Mouse (Mus musculus) central nervous system, embryonic 14 days (tissue): Measurements from ENCODE around the gene Olfr598. TPM values are rescaled to one million over a fixed set of nuclear protein-coding genes. Genes with fewer than 3 reads are reported as not detected.

Source experiments
- polyA plus RNA-seq: library from polyadenylated mRNA; depleted of rRNA; stranded (reverse); fragments of >200 nt; gene quantifications from 2 replicates; pipeline ENCODE4 v1.2.3, GENCODE M21; 2012; rRNA removed

Gene Olfr598
- not detected in 2 replicates for polyA plus RNA-seq

DNA sequence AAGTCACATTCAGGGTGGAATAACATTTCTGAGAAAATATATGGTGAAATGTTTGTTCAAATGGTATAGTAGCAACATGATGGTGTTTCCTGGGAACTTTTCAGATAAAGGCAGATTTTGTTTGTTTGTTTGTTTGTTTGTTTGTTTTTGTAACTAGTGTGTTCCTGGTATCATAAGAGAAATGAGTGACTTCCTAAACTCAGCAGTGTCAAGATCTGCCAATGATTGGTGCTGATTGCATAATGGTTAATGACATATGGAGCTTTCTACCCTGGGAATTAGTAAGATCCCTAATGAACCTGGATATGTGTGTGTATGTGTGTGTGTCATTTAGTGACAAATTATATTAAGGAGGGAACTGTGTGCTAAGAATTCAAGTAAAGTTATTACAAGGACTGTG, at the start of gene Olfr598:
Gene Olfr598 (plus strand): TSS at position 301 of the 400 bp plus-strand sequence.

DNA sequence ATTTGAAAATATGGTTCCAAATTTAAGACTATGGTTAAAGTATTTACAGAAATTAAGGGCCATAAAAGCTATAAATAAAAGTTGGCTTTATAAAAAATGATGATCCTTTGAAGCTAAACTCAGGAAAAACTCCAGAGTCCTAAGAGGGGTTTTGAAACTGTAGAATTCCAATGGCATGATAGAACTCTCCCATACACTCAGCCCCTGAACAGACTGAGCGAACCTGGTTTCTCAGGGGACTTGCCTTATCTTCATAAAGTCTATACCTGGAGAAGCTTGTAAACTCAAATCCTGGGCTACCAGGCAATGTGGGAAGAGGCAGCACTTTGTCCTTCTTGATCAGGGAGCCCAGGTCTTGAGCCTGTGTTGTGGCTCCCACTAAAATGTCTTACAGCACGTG, 18.0 kb upstream of the Olfr598 start, which contains the start of gene Olfr596:
Gene Olfr596 (plus strand): TSS at position 301 of the 400 bp plus-strand sequence.

GRCm38 (mm10) chr7:103316015-103316414, 7.4 kb upstream of the Olfr598 start, which contains the start of gene Olfr597:
TSS of gene Olfr597 (plus strand) at chr7:103316315.

GRCm38 (mm10) chr7:103335617-103336016, 12.2 kb downstream of the Olfr598 start, which contains the start of gene Olfr599:
TSS of gene Olfr599 (plus strand) at chr7:103335917.

DNA sequence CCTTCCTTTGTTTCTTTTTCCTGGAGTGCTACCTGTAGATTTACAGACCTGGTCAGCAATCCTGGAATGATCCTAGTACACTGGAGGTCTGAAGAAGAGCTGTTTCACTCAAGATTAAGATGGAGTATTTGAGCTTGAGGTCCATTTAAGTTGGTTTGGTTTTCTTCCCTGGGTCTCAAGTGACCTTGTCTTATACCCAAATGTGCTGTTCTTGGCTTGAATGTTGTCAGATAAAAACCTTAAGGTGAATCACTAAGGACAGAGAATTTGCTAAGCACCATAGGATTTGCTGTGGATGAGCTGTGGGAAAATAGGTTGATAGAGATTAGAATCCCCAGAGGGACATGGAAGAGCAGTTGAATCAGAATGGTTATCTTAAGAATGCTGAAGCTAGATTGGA, 26.2 kb downstream of the Olfr598 start, which contains the start of gene Olfr600:
Gene Olfr600 (minus strand): TSS at position 101 of the 400 bp plus-strand sequence.

GRCm38 (mm10) chr7:103362555-103362954, 39.2 kb downstream of the Olfr598 start, which contains the start of gene Olfr601:
TSS of gene Olfr601 (minus strand) at chr7:103362655.

Other genes starting within 250 kb of the Olfr598 start
- not detected in 2 replicates for gene Olfr584, start 241.7 kb upstream of the Olfr598 start, polyA plus RNA-seq
- not detected in 2 replicates for gene Olfr585, start 225.8 kb upstream of the Olfr598 start, polyA plus RNA-seq
- gene Olfr586, start 197.9 kb upstream of the Olfr598 start, polyA plus RNA-seq = not detected in 2 replicates
- gene Olfr588-ps1, start 182.7 kb upstream of the Olfr598 start, polyA plus RNA-seq = not detected in 2 replicates
- not detected in 2 replicates for gene Olfr589, start 167.2 kb upstream of the Olfr598 start, polyA plus RNA-seq
- gene Olfr591, start 145.2 kb upstream of the Olfr598 start, polyA plus RNA-seq = not detected in 2 replicates
- not detected in 2 replicates for gene Olfr592, start 138.8 kb upstream of the Olfr598 start, polyA plus RNA-seq
- gene Olfr593, start 111.7 kb upstream of the Olfr598 start, polyA plus RNA-seq = not detected in 2 replicates
- gene Olfr594, start 106.6 kb upstream of the Olfr598 start, polyA plus RNA-seq = not detected in 2 replicates
- not detected in 2 replicates for gene Usp17ld, start 71.1 kb upstream of the Olfr598 start, polyA plus RNA-seq
- not detected in 2 replicates for gene Olfr596, start 17.9 kb upstream of the Olfr598 start, polyA plus RNA-seq
- not detected in 2 replicates for gene Olfr597, start 7.3 kb upstream of the Olfr598 start, polyA plus RNA-seq
- not detected in 2 replicates for gene Olfr599, start 12.3 kb downstream of the Olfr598 start, polyA plus RNA-seq
- not detected in 2 replicates for gene Olfr600, start 26.1 kb downstream of the Olfr598 start, polyA plus RNA-seq
- gene Olfr601, start 39.1 kb downstream of the Olfr598 start, polyA plus RNA-seq = not detected in 2 replicates
- not detected in 2 replicates for gene Olfr603, start 62.6 kb downstream of the Olfr598 start, polyA plus RNA-seq
- gene Usp17lc, start 91.5 kb downstream of the Olfr598 start, polyA plus RNA-seq = not detected in 2 replicates
- gene Olfr605, start 121.9 kb downstream of the Olfr598 start, polyA plus RNA-seq = not detected in 2 replicates
- not detected in 2 replicates for gene Olfr606, start 125.5 kb downstream of the Olfr598 start, polyA plus RNA-seq
- not detected in 2 replicates for gene Olfr607, start 140.6 kb downstream of the Olfr598 start, polyA plus RNA-seq
- not detected in 2 replicates for gene Olfr608, start 146.3 kb downstream of the Olfr598 start, polyA plus RNA-seq
- gene Olfr609, start 174.5 kb downstream of the Olfr598 start, polyA plus RNA-seq = not detected in 2 replicates
- not detected in 2 replicates for gene Olfr610, start 188.6 kb downstream of the Olfr598 start, polyA plus RNA-seq
- not detected in 2 replicates for gene Olfr611, start 197.3 kb downstream of the Olfr598 start, polyA plus RNA-seq
- not detected in 2 replicates for gene Olfr612, start 219.1 kb downstream of the Olfr598 start, polyA plus RNA-seq
- gene Olfr613, start 224.5 kb downstream of the Olfr598 start, polyA plus RNA-seq = not detected in 2 replicates
- gene Olfr615, start 232.5 kb downstream of the Olfr598 start, polyA plus RNA-seq = not detected in 2 replicates
- not detected in 2 replicates for gene Olfr616, start 245.6 kb downstream of the Olfr598 start, polyA plus RNA-seq
- gene Olfr617, start 249.5 kb downstream of the Olfr598 start, polyA plus RNA-seq = not detected in 2 replicates